Comparison of ENCODE assay signal across 8 mouse cellular contexts in the genomic region with DNA sequence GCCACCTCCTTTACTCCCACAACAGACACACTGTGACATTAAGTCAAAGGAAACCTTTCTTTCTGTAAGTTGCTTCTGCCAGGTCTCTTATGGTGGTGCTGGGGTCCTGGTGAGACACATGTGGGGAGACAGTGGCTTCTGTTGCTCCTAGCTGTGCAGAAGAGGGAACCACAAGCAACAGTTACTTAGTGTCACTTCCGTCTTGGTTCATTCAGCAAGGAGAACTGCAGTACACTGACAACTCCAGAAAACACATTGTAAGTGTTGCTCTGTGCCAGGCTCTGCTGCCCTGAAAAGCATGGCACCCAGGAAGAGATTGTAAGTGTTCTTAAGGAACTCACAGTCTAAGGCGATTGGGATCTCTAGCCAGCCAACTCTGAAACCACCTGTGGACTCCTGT. TPM values are rescaled to one million over a fixed set of nuclear protein-coding genes. Genes with fewer than 3 reads are reported as not detected.
DNase-seq lines count a peak whose midpoint lies in the region; ATAC-seq and TF ChIP-seq lines count a peak whose summit lies in the region.

A gene (plus strand): TSS at position 210 of the 400 bp plus-strand sequence.

- DNase-seq in A20 (ENCODE audit: low read depth, low spot score) (peak; percentile 7), ES-E14 (ENCODE audit: low read depth, low spot score) (no peak)
- no peak for DNase-seq in urinary bladder, postnatal 14 days (ENCODE audit: low spot score)
- DNase-seq in embryo, embryonic 10 days (ENCODE audit: low spot score): no peak

- WGBS in forebrain, embryonic 13.5 days: 87% methylated on average over 2 of the region's 2 CpGs
- 82% methylated on average over 2 of the region's 2 CpGs for WGBS in limb, embryonic 15.5 days
- WGBS in olfactory bulb, adult 2 months: 92% methylated on average over 2 of the region's 2 CpGs

- H3K9ac ChIP-seq in ES-E14 (ENCODE audit: insufficient read depth, low read depth, low read length, poor library complexity, severe bottlenecking): no peak within 1 kb of the TSS
- H3K9ac ChIP-seq in forebrain, embryonic 13.5 days: no peak within 1 kb of the TSS
- H3K9ac ChIP-seq in limb, embryonic 15.5 days: no peak within 1 kb of the TSS

- no peaks in the 10 kb centered on the region for H3K36me3 ChIP-seq in ES-E14 (ENCODE audit: control insufficient read depth, insufficient read depth, low read length, poor library complexity, severe bottlenecking)
- H3K36me3 ChIP-seq in forebrain, embryonic 13.5 days (ENCODE audit: poor library complexity, severe bottlenecking): no peaks in the 10 kb centered on the region
- H3K36me3 ChIP-seq in limb, embryonic 15.5 days: no peaks in the 10 kb centered on the region

- no peaks in the 10 kb centered on the region for H3K9me3 ChIP-seq in ES-E14 (ENCODE audit: control insufficient read depth, insufficient read depth, low read depth, low read length)
- H3K9me3 ChIP-seq in forebrain, embryonic 13.5 days (replicated peaks): no peaks in the 10 kb centered on the region
- no peaks in the 10 kb centered on the region for H3K9me3 ChIP-seq in limb, embryonic 15.5 days

- peaks cover 2 to 3% of the 10 kb centered on the region in 2 experiments; a peak in 1 of 4 replicates for H3K4me1 ChIP-seq in ES-E14 (ENCODE audit: control insufficient read depth in 2 of 2, insufficient read depth in 2 of 2, low read length in 2 of 2, poor library complexity in 1 of 2)
- 0 out of 2 replicates have a peak, but pooled peaks cover 4% of the 10 kb centered on the region for H3K4me1 ChIP-seq in forebrain, embryonic 13.5 days
- H3K4me1 ChIP-seq in limb, embryonic 15.5 days: peaks cover 11% of the 10 kb centered on the region; the same call in 1 of the 2 replicates
- peaks cover 5% of the 10 kb centered on the region; the same call in 1 of the 2 replicates for H3K4me1 ChIP-seq in olfactory bulb, adult 2 months (ENCODE audit: control insufficient read depth, insufficient read depth, low read length)

- no peak within 1 kb of the TSS for H3K4me2 ChIP-seq in forebrain, embryonic 13.5 days
- H3K4me2 ChIP-seq in limb, embryonic 15.5 days: no peak within 1 kb of the TSS

- no peak for ATAC-seq in forebrain, embryonic 13.5 days
- ATAC-seq in hematopoietic stem cell, adult 5-6 weeks (replicated peaks in 1 of 2; ENCODE audit: insufficient read depth in 1 of 2, low FRiP score in 2 of 2, low TSS enrichment in 1 of 2, low read depth in 1 of 2, poor library complexity in 2 of 2, severe bottlenecking in 2 of 2): peak; percentile 29 to 43; a peak in 2 of 4 replicates
- no peak for ATAC-seq in limb, embryonic 15.5 days (ENCODE audit: insufficient number of reproducible peaks, low FRiP score, low TSS enrichment, low read depth)

- no peak within 1 kb of the TSS for H3K4me3 ChIP-seq in ES-E14 (ENCODE audit: insufficient read depth in 1 of 2, low read depth in 1 of 2, low read length in 2 of 2, poor library complexity in 1 of 2, severe bottlenecking in 1 of 2)
- H3K4me3 ChIP-seq in forebrain, embryonic 13.5 days: no peak within 1 kb of the TSS
- no peak within 1 kb of the TSS for H3K4me3 ChIP-seq in limb, embryonic 15.5 days
- H3K4me3 ChIP-seq in olfactory bulb, adult 2 months (ENCODE audit: insufficient read depth, low read depth, low read length): no peak within 1 kb of the TSS

- in situ Hi-C loops in ES-E14 (cut with MboI; ENCODE audit: low sequenced_read_pairs in 2 of 2, unreplicated experiment in 2 of 2): no loop called here

- no peak within 1 kb of the TSS for H3K27ac ChIP-seq in ES-E14 (ENCODE audit: insufficient read depth, low read depth, low read length, poor library complexity, severe bottlenecking)
- H3K27ac ChIP-seq in forebrain, embryonic 13.5 days: no peak within 1 kb of the TSS
- no peak within 1 kb of the TSS for H3K27ac ChIP-seq in limb, embryonic 15.5 days
- H3K27ac ChIP-seq in olfactory bulb, adult 2 months (ENCODE audit: insufficient read depth, low read depth, low read length): no peak within 1 kb of the TSS; the same call in 1 of the 2 replicates

- H3K27me3 ChIP-seq in forebrain, embryonic 13.5 days: no peaks in the 10 kb centered on the region
- no peaks in the 10 kb centered on the region for H3K27me3 ChIP-seq in limb, embryonic 15.5 days

- no peak for TF ChIP-seq POLR2A in olfactory bulb, adult 2 months (IDR thresholded peaks at IDR 0.05; ENCODE audit: insufficient read depth, low read depth, low read length)

- TF ChIP-seq CTCF in olfactory bulb, adult 2 months (IDR thresholded peaks at IDR 0.05; ENCODE audit: insufficient read depth, low read depth, low read length): no peak

TF ChIP-seq in ES-E14, 5 proteins besides CTCF, POLR2A, EP300 and RAD21:
- TF ChIP-seq ZNF384 (IDR thresholded peaks at IDR 0.05; ENCODE audit: low read depth, low read length) (no peak), CHD2 (IDR thresholded peaks at IDR 0.05; ENCODE audit: low read depth, low read length) (no peak), HCFC1 (IDR thresholded peaks at IDR 0.05; ENCODE audit: borderline replicate concordance, insufficient read depth, low read length) (no peak), MAFK (IDR thresholded peaks at IDR 0.05; ENCODE audit: insufficient read depth, low read depth, low read length) (no peak), ZC3H11A (IDR thresholded peaks at IDR 0.05; ENCODE audit: borderline replicate concordance, low read depth, low read length) (no peak)

RNA-seq across cellular contexts. Expression of the gene that starts here (rescaled TPM):
- 11.6 and 13.2 TPM in 2 replicates for total RNA-seq in ES-E14 (2012; rRNA removed)
- 16.8 and 18.2 TPM in 2 replicates for polyA plus RNA-seq in forebrain, embryonic 13.5 days (2015; fragmentation: Nextera tagmentation; extraction: Ambion mirVana)
- 52.5 and 62.3 TPM in 2 replicates for total RNA-seq in hematopoietic stem cell, adult 5-6 weeks (2017)
- polyA plus RNA-seq in limb, embryonic 15.5 days (2015; fragmentation: Nextera tagmentation; extraction: Ambion mirVana): 64.0 and 64.6 TPM in 2 replicates
- polyA plus RNA-seq in olfactory bulb, adult 2 months (2012; ENCODE audit: insufficient read depth, insufficient read length, low replicate concordance, missing spikeins): not detected in 2 replicates

Comparison
In these comparisons a context has a peak if more than half of its experiments do, and no peak if none do; other contexts are left out.
1. ATAC-seq: peak in hematopoietic stem cell, adult 5-6 weeks (2 of 2); none in forebrain, embryonic 13.5 days (single experiment) and limb, embryonic 15.5 days (single experiment).